Mouse (Mus musculus): Measurements from ENCODE around the gene Zcchc24. TPM values are rescaled to one million over a fixed set of nuclear protein-coding genes. Genes with fewer than 3 reads are reported as not detected.
"Not testable (repeated sequence)": the region's sequence is repeated elsewhere in the genome, so short reads cannot be mapped to it uniquely, and the experiment has no call there.

Gene Zcchc24
- polyA plus RNA-seq (2014; fragmentation: Nextera tagmentation; extraction: Ambion mirVana) = 10.1 and 11.4 TPM in 2 replicates

- Histone ChIP-seq H3K4me2 (peak within 1 kb of the TSS; percentile 87), H3K27me3 (ENCODE audit: control insufficient read depth, insufficient read depth, low read length) (peaks cover 7% of the 10 kb centered on the region), H3K27ac (ENCODE audit: low read depth, low read length) (no peak within 1 kb of the TSS), H3K4me1 (ENCODE audit: control insufficient read depth, insufficient read depth, low read length) (peaks cover 25% of the 10 kb centered on the region), H3K9me3 (ENCODE audit: control insufficient read depth, low read length) (no peaks in the 10 kb centered on the region), H3K4me3 (ENCODE audit: low read depth, low read length) (peak within 1 kb of the TSS; percentile 54), H3K9ac (ENCODE audit: low read length) (peak within 1 kb of the TSS; percentile 61), H3K36me3 (ENCODE audit: control insufficient read depth, insufficient read depth, low read length) (no peaks in the 10 kb centered on the region)
- peak; percentile 95 for ATAC-seq (ENCODE audit: low FRiP score)
- peak; percentile 98 for DNase-seq (ENCODE audit: low spot score, missing footprints)
- WGBS = under 1% methylated on average over 54 of the region's 55 CpGs
Measured at GRCm38 (mm10) chr14:25768915-25769625, at the start of gene Zcchc24. Gene Zcchc24, minus strand, starts transcription at chr14:25769039.

- H3K9ac ChIP-seq (ENCODE audit: low read length) = no peak overlapping the region
- ATAC-seq (ENCODE audit: low FRiP score) = no peak
- 9% methylated on average over 9 of the region's 9 CpGs for WGBS
Measured at GRCm38 (mm10) chr14:25816416-25816815, 47.6 kb upstream of the Zcchc24 start.

GRCm38 (mm10) chr14:25814140-25814539 is 45.3 kb upstream of the Zcchc24 start:
- DNase-seq (ENCODE audit: low spot score, missing footprints) (no peak), ATAC-seq (ENCODE audit: low FRiP score) (no peak)
- H3K9me3 ChIP-seq (ENCODE audit: control insufficient read depth, low read length) = no peaks in the 10 kb centered on the region
- H3K9ac ChIP-seq (ENCODE audit: low read length) = no peak overlapping the region
- H3K4me1 ChIP-seq (ENCODE audit: control insufficient read depth, insufficient read depth, low read length) = no peaks in the 10 kb centered on the region
- no peak overlapping the region for H3K4me2 ChIP-seq
- H3K27me3 ChIP-seq (ENCODE audit: control insufficient read depth, insufficient read depth, low read length) = no peaks in the 10 kb centered on the region
- no peak overlapping the region for H3K27ac ChIP-seq (ENCODE audit: low read depth, low read length)
- H3K36me3 ChIP-seq (ENCODE audit: control insufficient read depth, insufficient read depth, low read length) = no peaks in the 10 kb centered on the region
- no peak overlapping the region for H3K4me3 ChIP-seq (ENCODE audit: low read depth, low read length)

More at GRCm38 (mm10) chr14:25816416-25816815, 47.6 kb upstream of the Zcchc24 start:
- no peak overlapping the region for H3K27ac ChIP-seq (ENCODE audit: low read depth, low read length)
- no peak overlapping the region for H3K4me3 ChIP-seq (ENCODE audit: low read depth, low read length)
- H3K9me3 ChIP-seq (ENCODE audit: control insufficient read depth, low read length) = no peaks in the 10 kb centered on the region
- H3K4me1 ChIP-seq (ENCODE audit: control insufficient read depth, insufficient read depth, low read length) = no peaks in the 10 kb centered on the region
- H3K36me3 ChIP-seq (ENCODE audit: control insufficient read depth, insufficient read depth, low read length) = no peaks in the 10 kb centered on the region
- H3K4me2 ChIP-seq = no peak overlapping the region
- DNase-seq (ENCODE audit: low spot score, missing footprints) = peak; percentile 93
- no peaks in the 10 kb centered on the region for H3K27me3 ChIP-seq (ENCODE audit: control insufficient read depth, insufficient read depth, low read length)

- not testable (repeated sequence) for ATAC-seq (ENCODE audit: low FRiP score); H3K9ac ChIP-seq (ENCODE audit: low read length); H3K4me2 ChIP-seq; H3K4me1 ChIP-seq (ENCODE audit: control insufficient read depth, insufficient read depth, low read length); H3K9me3 ChIP-seq (ENCODE audit: control insufficient read depth, low read length); H3K27ac ChIP-seq (ENCODE audit: low read depth, low read length); H3K4me3 ChIP-seq (ENCODE audit: low read depth, low read length); H3K27me3 ChIP-seq (ENCODE audit: control insufficient read depth, insufficient read depth, low read length); DNase-seq (ENCODE audit: low spot score, missing footprints); H3K36me3 ChIP-seq (ENCODE audit: control insufficient read depth, insufficient read depth, low read length)
- WGBS = 68% methylated on average over 1 of the region's 1 CpGs
Measured at GRCm38 (mm10) chr14:25811026-25811425, 42.2 kb upstream of the Zcchc24 start.

- DNase-seq (ENCODE audit: low spot score, missing footprints) = no peak
- no peak overlapping the region for H3K4me2 ChIP-seq
- no peaks in the 10 kb centered on the region for H3K27me3 ChIP-seq (ENCODE audit: control insufficient read depth, insufficient read depth, low read length)
- no peaks in the 10 kb centered on the region for H3K4me1 ChIP-seq (ENCODE audit: control insufficient read depth, insufficient read depth, low read length)
- 96% methylated on average over 7 of the region's 7 CpGs for WGBS
- no peaks in the 10 kb centered on the region for H3K36me3 ChIP-seq (ENCODE audit: control insufficient read depth, insufficient read depth, low read length)
- H3K9ac ChIP-seq (ENCODE audit: low read length) = no peak overlapping the region
- no peak overlapping the region for H3K4me3 ChIP-seq (ENCODE audit: low read depth, low read length)
- no peak overlapping the region for H3K27ac ChIP-seq (ENCODE audit: low read depth, low read length)
- no peaks in the 10 kb centered on the region for H3K9me3 ChIP-seq (ENCODE audit: control insufficient read depth, low read length)
- no peak for ATAC-seq (ENCODE audit: low FRiP score)
Measured at GRCm38 (mm10) chr14:25806561-25806960, 37.7 kb upstream of the Zcchc24 start.

- Histone ChIP-seq H3K4me1 (ENCODE audit: control insufficient read depth, insufficient read depth, low read length) (no peaks in the 10 kb centered on the region), H3K27me3 (ENCODE audit: control insufficient read depth, insufficient read depth, low read length) (no peaks in the 10 kb centered on the region), H3K4me2 (no peak overlapping the region), H3K9ac (ENCODE audit: low read length) (no peak overlapping the region), H3K4me3 (ENCODE audit: low read depth, low read length) (no peak overlapping the region), H3K27ac (ENCODE audit: low read depth, low read length) (no peak overlapping the region), H3K9me3 (ENCODE audit: control insufficient read depth, low read length) (no peaks in the 10 kb centered on the region), H3K36me3 (ENCODE audit: control insufficient read depth, insufficient read depth, low read length) (no peaks in the 10 kb centered on the region)
- WGBS = 68% methylated on average over 7 of the region's 7 CpGs
- DNase-seq (ENCODE audit: low spot score, missing footprints) = no peak
- no peak for ATAC-seq (ENCODE audit: low FRiP score)
Measured at GRCm38 (mm10) chr14:25805871-25806270, 37.0 kb upstream of the Zcchc24 start.

GRCm38 (mm10) chr14:25803246-25803809 is 34.5 kb upstream of the Zcchc24 start:
- Histone ChIP-seq H3K4me2 (no peak overlapping the region), H3K4me1 (ENCODE audit: control insufficient read depth, insufficient read depth, low read length) (no peaks in the 10 kb centered on the region), H3K9me3 (ENCODE audit: control insufficient read depth, low read length) (no peaks in the 10 kb centered on the region), H3K27ac (ENCODE audit: low read depth, low read length) (no peak overlapping the region), H3K9ac (ENCODE audit: low read length) (no peak overlapping the region), H3K36me3 (ENCODE audit: control insufficient read depth, insufficient read depth, low read length) (no peaks in the 10 kb centered on the region), H3K4me3 (ENCODE audit: low read depth, low read length) (no peak overlapping the region), H3K27me3 (ENCODE audit: control insufficient read depth, insufficient read depth, low read length) (no peaks in the 10 kb centered on the region)
- DNase-seq (ENCODE audit: low spot score, missing footprints) (no peak), ATAC-seq (ENCODE audit: low FRiP score) (no peak)
- WGBS = 23% methylated on average over 3 of the region's 3 CpGs

- H3K9me3 ChIP-seq (ENCODE audit: control insufficient read depth, low read length) = no peaks in the 10 kb centered on the region
- DNase-seq (ENCODE audit: low spot score, missing footprints) (no peak), ATAC-seq (ENCODE audit: low FRiP score) (no peak)
- no peaks in the 10 kb centered on the region for H3K36me3 ChIP-seq (ENCODE audit: control insufficient read depth, insufficient read depth, low read length)
- H3K27me3 ChIP-seq (ENCODE audit: control insufficient read depth, insufficient read depth, low read length) = no peaks in the 10 kb centered on the region
- H3K4me2 ChIP-seq = no peak overlapping the region
- H3K27ac ChIP-seq (ENCODE audit: low read depth, low read length) = no peak overlapping the region
- H3K4me1 ChIP-seq (ENCODE audit: control insufficient read depth, insufficient read depth, low read length) = no peaks in the 10 kb centered on the region
- no peak overlapping the region for H3K4me3 ChIP-seq (ENCODE audit: low read depth, low read length)
- H3K9ac ChIP-seq (ENCODE audit: low read length) = no peak overlapping the region
Measured at GRCm38 (mm10) chr14:25802511-25802910, 33.7 kb upstream of the Zcchc24 start.

GRCm38 (mm10) chr14:25800166-25800960 is 31.5 kb upstream of the Zcchc24 start:
- Histone ChIP-seq H3K4me2 (no peak overlapping the region), H3K9me3 (ENCODE audit: control insufficient read depth, low read length) (no peaks in the 10 kb centered on the region), H3K27ac (ENCODE audit: low read depth, low read length) (no peak overlapping the region), H3K36me3 (ENCODE audit: control insufficient read depth, insufficient read depth, low read length) (no peaks in the 10 kb centered on the region), H3K27me3 (ENCODE audit: control insufficient read depth, insufficient read depth, low read length) (no peaks in the 10 kb centered on the region), H3K4me1 (ENCODE audit: control insufficient read depth, insufficient read depth, low read length) (no peaks in the 10 kb centered on the region), H3K9ac (ENCODE audit: low read length) (no peak overlapping the region), H3K4me3 (ENCODE audit: low read depth, low read length) (no peak overlapping the region)
- DNase-seq (ENCODE audit: low spot score, missing footprints) (peak; percentile 99), ATAC-seq (ENCODE audit: low FRiP score) (0 out of 2 replicates have a peak, but pooled peaks have one; percentile 33)
- WGBS = 29% methylated on average over 19 of the region's 19 CpGs
